Mouse (Mus musculus) layer of hippocampus, adult 8-10 months (tissue): ENCODE results near the gene 4932438H23Rik. TPM values are rescaled to one million over a fixed set of nuclear protein-coding genes. Genes with fewer than 3 reads are reported as not detected.
A peak's percentile ranks its signal among the peaks of the same experiment; 100 is the strongest.

Experiments used
- DNase-seq, 2 experiments: peaks; one replicate each; pipeline ENCODE4 v3.0.0; 2022; ENCODE audit warnings: low spot score in 2 of 2
- total RNA-seq, 4 experiments: library from RNA; stranded (reverse); gene quantifications; 2 replicates each; pipeline ENCODE4 v1.2.4; 2022

4932438H23Rik gene
- total RNA-seq, 4 experiments from 2014 or later = 1.1 to 2.8 (median 2.1) TPM

GRCm38 (mm10) chr16:91010581-91011020, 84.3 kb downstream of the 4932438H23Rik start:
- peak in 1 of 2 experiments; percentile 50 for DNase-seq

- DNase-seq = no peak
Measured at GRCm38 (mm10) chr16:91009942-91010529, 84.9 kb downstream of the 4932438H23Rik start.

GRCm38 (mm10) chr16:91004915-91005538, 89.9 kb downstream of the 4932438H23Rik start:
- DNase-seq = no peak

Other genes starting within 250 kb of the 4932438H23Rik start
- 10 to 100 TPM; 37.6 to 47.0 (median 41.7) TPM for gene Cfap298, start 160.0 kb downstream of the 4932438H23Rik start, total RNA-seq
- 100 to 1,000 TPM; 396 to 439 (median 423) TPM for gene Synj1, start 83.8 kb downstream of the 4932438H23Rik start, total RNA-seq
- 10 to 100 TPM; 57.5 to 84.8 (median 69.6) TPM for gene Paxbp1, start 50.6 kb downstream of the 4932438H23Rik start, total RNA-seq
- gene Olig2, start 130.3 kb upstream of the 4932438H23Rik start, total RNA-seq = 10 to 100 TPM; 21.9 to 27.2 (median 24.1) TPM
- gene Olig1, start 174.7 kb upstream of the 4932438H23Rik start, total RNA-seq = 100 to 1,000 TPM in 1 of 4 experiments, 10 to 100 TPM in 3; 86.9 to 110 (median 89.6) TPM